In genomic region chr7:45760151-45760550, GRCm38 (mm10) we compare ENCODE assay signal across 34 mouse cellular contexts. TPM values are rescaled to one million over a fixed set of nuclear protein-coding genes. Genes with fewer than 3 reads are reported as not detected.
DNase-seq lines count a peak whose midpoint lies in the region; ATAC-seq and TF ChIP-seq lines count a peak whose summit lies in the region.
"Had no signal": no experiment of that assay in that cellular context is flagged by ENCODE, and none has a peak within 500 bp of the region (broad histone marks: within the 10 kb centered on the region; RNA-seq: fewer than 3 reads in every experiment).

No protein-coding gene starts in this region.

- peaks cover 10% of the 10 kb centered on the region for H3K4me1 ChIP-seq in forebrain, embryonic 10.5 days
- H3K4me1 ChIP-seq in forebrain, postnatal 0 days (ENCODE audit: insufficient read depth) = no peaks in the 10 kb centered on the region
- H3K4me1 ChIP-seq in kidney, embryonic 16.5 days (ENCODE audit: insufficient read depth, low read length) = peaks cover 5% of the 10 kb centered on the region; the same call in 1 of the 2 replicates

- TF ChIP-seq CTCF in forebrain, postnatal 0 days (IDR thresholded peaks at IDR 0.05; ENCODE audit: low read depth) = no peak

- H3K4me2 ChIP-seq in forebrain, postnatal 0 days (ENCODE audit: low read depth) = no peak overlapping the region
- H3K4me2 ChIP-seq in kidney, embryonic 16.5 days (replicated peaks; ENCODE audit: low read depth, low read length) = no peak overlapping the region

- ATAC-seq in forebrain, postnatal 0 days = no peak
- 0 out of 2 replicates have a peak, but pooled peaks have one; percentile 9 for ATAC-seq in kidney, embryonic 16.5 days (ENCODE audit: low FRiP score, low TSS enrichment)
- ATAC-seq in megakaryocyte-erythroid progenitor cell, adult 5-6 weeks (replicated peaks; ENCODE audit: low FRiP score, low TSS enrichment, poor library complexity, severe bottlenecking) = no peak
- ATAC-seq: forebrain, embryonic 16.5 days had no signal

- peaks cover 38% of the 10 kb centered on the region for H3K27me3 ChIP-seq in forebrain, embryonic 10.5 days (ENCODE audit: poor library complexity, severe bottlenecking)
- H3K27me3 ChIP-seq in forebrain, postnatal 0 days (ENCODE audit: insufficient read depth, low read length) = peaks cover 11% of the 10 kb centered on the region; the same call in 1 of the 2 replicates
- peaks cover 21% of the 10 kb centered on the region for H3K27me3 ChIP-seq in kidney, embryonic 16.5 days (ENCODE audit: insufficient read depth, low read length)
- H3K27me3 ChIP-seq: Patski had no signal

- H3K36me3 ChIP-seq in forebrain, embryonic 10.5 days (replicated peaks) = no peaks in the 10 kb centered on the region
- H3K36me3 ChIP-seq in forebrain, postnatal 0 days (ENCODE audit: insufficient read depth) = no peaks in the 10 kb centered on the region
- no peaks in the 10 kb centered on the region for H3K36me3 ChIP-seq in kidney, embryonic 16.5 days (ENCODE audit: insufficient read depth, low read length)
- H3K36me3 ChIP-seq: G1E; hindbrain, embryonic 12.5 days; hindbrain, embryonic 15.5 days had no signal

- H3K27ac ChIP-seq in forebrain, embryonic 10.5 days = no peak overlapping the region
- H3K27ac ChIP-seq in forebrain, postnatal 0 days (ENCODE audit: low read depth, low read length) = no peak overlapping the region
- no peak overlapping the region for H3K27ac ChIP-seq in kidney, embryonic 16.5 days (ENCODE audit: low read length)
- H3K27ac ChIP-seq: gastrocnemius, adult 2 months; hindbrain, embryonic 12.5 days; hindbrain, embryonic 15.5 days had no signal

- H3K9ac ChIP-seq in forebrain, postnatal 0 days = no peak overlapping the region
- no peak overlapping the region for H3K9ac ChIP-seq in kidney, embryonic 16.5 days (replicated peaks; ENCODE audit: low read length)
- H3K9ac ChIP-seq: hindbrain, embryonic 15.5 days had no signal

- no peak for DNase-seq in forebrain, embryonic 10.5 days (ENCODE audit: extremely low spot score, low spot score)
- DNase-seq in forebrain, postnatal 0 days = no peak
- DNase-seq in kidney, postnatal 10 days = no peak
- peak; percentile 50 for DNase-seq in thymus, postnatal 14 days
- DNase-seq in thymus, adult 18-20 months = no peak
- peak; percentile 57 for DNase-seq in thymus, postnatal 4 days
- DNase-seq: adrenal gland, postnatal 10 days; adrenal gland, postnatal 36 days; cerebellum, adult 18-20 months; cerebellum, adult 9-10 months; cerebellum, postnatal 14 days; gastrocnemius, adult 2 months; gastrocnemius, postnatal 14 days; heart, adult 11 months had no signal

- H3K9me3 ChIP-seq in forebrain, embryonic 10.5 days = no peaks in the 10 kb centered on the region
- no peaks in the 10 kb centered on the region for H3K9me3 ChIP-seq in forebrain, postnatal 0 days (ENCODE audit: low read length)
- no peaks in the 10 kb centered on the region for H3K9me3 ChIP-seq in kidney, embryonic 16.5 days (ENCODE audit: low read length)
- H3K9me3 ChIP-seq: G1E; hindbrain, embryonic 12.5 days; hindbrain, embryonic 15.5 days had no signal

- 75% methylated on average over 5 of the region's 5 CpGs for WGBS in forebrain, embryonic 10.5 days
- 69% methylated on average over 5 of the region's 5 CpGs for WGBS in forebrain, postnatal 0 days
- 65% methylated on average over 5 of the region's 5 CpGs for WGBS in kidney, embryonic 16.5 days

- H3K4me3 ChIP-seq in forebrain, embryonic 10.5 days = 0 out of 2 replicates have a peak overlapping the region, but pooled peaks have one; percentile 46
- H3K4me3 ChIP-seq in forebrain, postnatal 0 days (ENCODE audit: low read depth, low read length) = no peak overlapping the region
- no peak overlapping the region for H3K4me3 ChIP-seq in kidney, embryonic 16.5 days (ENCODE audit: low read length)
- H3K4me3 ChIP-seq: gastrocnemius, adult 2 months; hindbrain, embryonic 15.5 days had no signal

RNA-seq across cellular contexts. Expression of gene Lmtk3, which starts 23.4 kb away (rescaled TPM):
- 1.7 and 2.7 TPM in 2 replicates for polyA plus RNA-seq in forebrain, embryonic 10.5 days (2016; fragmentation: Nextera tagmentation; extraction: Ambion mirVana)
- total RNA-seq in forebrain, postnatal 0 days (2014; rRNA removed) = 128 and 144 TPM in 2 replicates
- polyA plus RNA-seq in forebrain, postnatal 0 days (2015; fragmentation: Nextera tagmentation; extraction: Ambion mirVana) = 8.9 and 12.5 TPM in 2 replicates
- 1.3 and 1.8 TPM in 2 replicates for polyA plus RNA-seq in kidney, embryonic 16.5 days (2015; fragmentation: Nextera tagmentation; extraction: Ambion mirVana)
- total RNA-seq in megakaryocyte-erythroid progenitor cell, adult 5-6 weeks (2014; fragmentation: Nextera tagmentation) = not detected in 2 replicates
- total RNA-seq in megakaryocyte-erythroid progenitor cell, adult 5-6 weeks (2017) = not detected in 2 replicates
- polyA plus RNA-seq: heart, postnatal 0 days had no signal

RNA-seq across cellular contexts. Expression of gene Sult2b1, which starts 24.3 kb away (rescaled TPM):
- polyA plus RNA-seq in forebrain, embryonic 10.5 days (2016; fragmentation: Nextera tagmentation; extraction: Ambion mirVana) = 1.6 and 2.3 TPM in 2 replicates
- total RNA-seq in forebrain, postnatal 0 days (2014; rRNA removed) = 6.5 and 8.9 TPM in 2 replicates
- polyA plus RNA-seq in forebrain, postnatal 0 days (2015; fragmentation: Nextera tagmentation; extraction: Ambion mirVana) = 9.6 and 10.0 TPM in 2 replicates
- polyA plus RNA-seq in kidney, embryonic 16.5 days (2015; fragmentation: Nextera tagmentation; extraction: Ambion mirVana) = 1.9 and 2.5 TPM in 2 replicates
- total RNA-seq in megakaryocyte-erythroid progenitor cell, adult 5-6 weeks (2014; fragmentation: Nextera tagmentation) = 0.84 TPM in 1 of 2 replicates, not detected in the other
- total RNA-seq in megakaryocyte-erythroid progenitor cell, adult 5-6 weeks (2017) = not detected in 2 replicates
- total RNA-seq: gastrocnemius, adult 2 months; gastrocnemius, postnatal 14 days; heart, adult 8-10 months; heart, postnatal 25 days had no signal
- polyA plus RNA-seq: G1E had no signal

RNA-seq across cellular contexts. Expression of gene Spaca4, which starts 34.5 kb away (rescaled TPM):
- 0.50 TPM in 1 of 2 replicates, not detected in the other for polyA plus RNA-seq in forebrain, embryonic 10.5 days (2016; fragmentation: Nextera tagmentation; extraction: Ambion mirVana)
- total RNA-seq in forebrain, postnatal 0 days (2014; rRNA removed) = not detected in 2 replicates
- polyA plus RNA-seq in forebrain, postnatal 0 days (2015; fragmentation: Nextera tagmentation; extraction: Ambion mirVana) = not detected in 2 replicates
- polyA plus RNA-seq in kidney, embryonic 16.5 days (2015; fragmentation: Nextera tagmentation; extraction: Ambion mirVana) = not detected in 2 replicates
- not detected in 2 replicates for total RNA-seq in megakaryocyte-erythroid progenitor cell, adult 5-6 weeks (2014; fragmentation: Nextera tagmentation)
- not detected in 2 replicates for total RNA-seq in megakaryocyte-erythroid progenitor cell, adult 5-6 weeks (2017)
- total RNA-seq: adrenal gland, adult 18-20 months; adrenal gland, postnatal 10 days; adrenal gland, postnatal 36 days; CH12.LX; G1E; gastrocnemius, adult 2 months; gastrocnemius, postnatal 14 days; gastrocnemius, postnatal 4 days; heart, adult 8-10 months; heart, postnatal 25 days; hematopoietic stem cell, adult 5-6 weeks had no signal
- polyA plus RNA-seq: embryonic facial prominence, embryonic 11.5 days; embryonic facial prominence, embryonic 14.5 days; forebrain, embryonic 11.5 days; forebrain, embryonic 16.5 days; frontal cortex, adult 2 months; G1E; heart, embryonic 11.5 days; heart, embryonic 14.5 days; heart, postnatal 0 days; hindbrain, embryonic 12.5 days; hindbrain, embryonic 15.5 days; Patski had no signal

RNA-seq across cellular contexts. Expression of gene Fam83e, which starts 39.1 kb away (rescaled TPM):
- 2.6 and 3.3 TPM in 2 replicates for polyA plus RNA-seq in forebrain, embryonic 10.5 days (2016; fragmentation: Nextera tagmentation; extraction: Ambion mirVana)
- 0.31 and 0.33 TPM in 2 replicates for total RNA-seq in forebrain, postnatal 0 days (2014; rRNA removed)
- 0.09 TPM in 1 of 2 replicates, not detected in the other for polyA plus RNA-seq in forebrain, postnatal 0 days (2015; fragmentation: Nextera tagmentation; extraction: Ambion mirVana)
- 1.1 and 1.2 TPM in 2 replicates for polyA plus RNA-seq in kidney, embryonic 16.5 days (2015; fragmentation: Nextera tagmentation; extraction: Ambion mirVana)
- total RNA-seq in megakaryocyte-erythroid progenitor cell, adult 5-6 weeks (2014; fragmentation: Nextera tagmentation) = 1.1 and 2.1 TPM in 2 replicates
- 0.61 and 2.9 TPM in 2 replicates for total RNA-seq in megakaryocyte-erythroid progenitor cell, adult 5-6 weeks (2017)

RNA-seq across cellular contexts. Expression of gene Sphk2, which starts 42.3 kb away (rescaled TPM):
- polyA plus RNA-seq in forebrain, embryonic 10.5 days (2016; fragmentation: Nextera tagmentation; extraction: Ambion mirVana) = 34.0 and 36.6 TPM in 2 replicates
- total RNA-seq in forebrain, postnatal 0 days (2014; rRNA removed) = 19.6 and 21.5 TPM in 2 replicates
- polyA plus RNA-seq in forebrain, postnatal 0 days (2015; fragmentation: Nextera tagmentation; extraction: Ambion mirVana) = 16.5 and 18.7 TPM in 2 replicates
- polyA plus RNA-seq in kidney, embryonic 16.5 days (2015; fragmentation: Nextera tagmentation; extraction: Ambion mirVana) = 36.2 and 36.7 TPM in 2 replicates
- 16.3 and 19.8 TPM in 2 replicates for total RNA-seq in megakaryocyte-erythroid progenitor cell, adult 5-6 weeks (2014; fragmentation: Nextera tagmentation)
- total RNA-seq in megakaryocyte-erythroid progenitor cell, adult 5-6 weeks (2017) = 7.5 and 7.8 TPM in 2 replicates

Comparison
In these comparisons a context has a peak if more than half of its experiments do, and no peak if none do; other contexts are left out.
1. DNase-seq: peak in thymus, postnatal 14 days (single experiment) and thymus, postnatal 4 days (single experiment); none in forebrain, embryonic 10.5 days (single experiment), forebrain, postnatal 0 days (single experiment), kidney, postnatal 10 days (single experiment) and thymus, adult 18-20 months (0 of 2).